Mouse (Mus musculus) kidney, embryonic 15.5 days (tissue): ENCODE measurements at regions not wholly inside any gene's neighbourhood (a gene's known extent, or its start where the extent isn't known, plus 50 kb on each side); places are given as distances from the start of the nearest gene placed in this dataset.
A peak's percentile ranks its signal among the peaks of the same experiment; 100 is the strongest.

Source experiments
- ATAC-seq: fragments of 200-750 bp; cut with Nextera tagmentation; replicated peaks from 2 replicates; pipeline ENCODE4 v1.8.0; 2017; ENCODE audit warnings: moderate TSS enrichment; ENCODE audit not compliant: low FRiP score
- H3K27ac ChIP-seq: fragments of 300-500 bp; sonication (generic); 2 replicates; pipeline ENCODE4 v1.5.1; 2015; ENCODE audit warnings: mild to moderate bottlenecking, inconsistent platforms
- H3K27me3 ChIP-seq: fragments of 300-500 bp; sonication (generic); 2 replicates; pipeline ENCODE4 v1.6.1; 2015; ENCODE audit warnings: inconsistent platforms
- H3K36me3 ChIP-seq: fragments of 300-500 bp; sonication (generic); 2 replicates; pipeline ENCODE4 v1.6.1; 2015; ENCODE audit warnings: inconsistent platforms
- H3K4me1 ChIP-seq: fragments of 300-500 bp; sonication (generic); 2 replicates; pipeline ENCODE4 v1.6.1; 2015; ENCODE audit warnings: inconsistent platforms
- H3K4me2 ChIP-seq: fragments of 300-500 bp; sonication (generic); 2 replicates; pipeline ENCODE4 v1.6.1; 2015; ENCODE audit warnings: moderate library complexity, mild to moderate bottlenecking, inconsistent platforms
- H3K4me3 ChIP-seq: fragments of 300-500 bp; sonication (generic); replicated peaks from 2 replicates; pipeline ENCODE4 v1.5.1; 2015; ENCODE audit warnings: mild to moderate bottlenecking, inconsistent platforms
- H3K9ac ChIP-seq: fragments of 300-500 bp; sonication (generic); 2 replicates; pipeline ENCODE4 v1.6.1; 2015; ENCODE audit warnings: mild to moderate bottlenecking, inconsistent platforms
- H3K9me3 ChIP-seq: fragments of 300-500 bp; sonication (generic); replicated peaks from 2 replicates; pipeline ENCODE4 v1.6.1; 2016; ENCODE audit warnings: inconsistent platforms
- WGBS: fragments of 180-500 bp; shearing (Covaris S2); methylation state at CpG from one replicate; pipeline ENCODE4 v1.1.7; 2015; ENCODE audit warnings: mixed read lengths; 5-methylcytosine and 5-hydroxymethylcytosine counted together

DNA sequence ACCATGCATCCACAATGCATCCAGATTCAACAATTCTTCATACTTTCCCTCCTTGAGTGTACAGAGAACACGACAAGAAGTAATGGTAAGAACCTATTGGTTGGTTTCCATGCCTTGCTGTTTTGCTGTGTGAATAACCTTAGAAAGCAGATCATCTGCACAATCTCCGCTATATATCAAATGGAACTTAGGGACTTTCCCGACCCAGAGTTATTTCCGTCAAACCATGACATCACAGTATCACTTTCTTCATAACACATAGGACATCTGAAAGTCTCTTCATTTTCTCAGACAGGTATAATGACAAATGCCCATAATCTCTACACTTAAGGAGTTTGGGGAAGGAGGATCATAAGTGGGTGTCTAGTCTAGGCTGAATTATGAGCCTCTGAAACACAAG is 132.3 kb upstream of the Adgrl4 start:
- no peak overlapping the region for H3K4me3 ChIP-seq
- H3K9me3 ChIP-seq = no peaks in the 10 kb centered on the region
- no peak overlapping the region for H3K27ac ChIP-seq
- no peak for ATAC-seq
- 92% methylated on average over 4 of the region's 4 CpGs for WGBS
- H3K9ac ChIP-seq = no peak overlapping the region
- no peak overlapping the region for H3K4me2 ChIP-seq
- no peaks in the 10 kb centered on the region for H3K4me1 ChIP-seq
- no peaks in the 10 kb centered on the region for H3K36me3 ChIP-seq
- no peaks in the 10 kb centered on the region for H3K27me3 ChIP-seq

DNA sequence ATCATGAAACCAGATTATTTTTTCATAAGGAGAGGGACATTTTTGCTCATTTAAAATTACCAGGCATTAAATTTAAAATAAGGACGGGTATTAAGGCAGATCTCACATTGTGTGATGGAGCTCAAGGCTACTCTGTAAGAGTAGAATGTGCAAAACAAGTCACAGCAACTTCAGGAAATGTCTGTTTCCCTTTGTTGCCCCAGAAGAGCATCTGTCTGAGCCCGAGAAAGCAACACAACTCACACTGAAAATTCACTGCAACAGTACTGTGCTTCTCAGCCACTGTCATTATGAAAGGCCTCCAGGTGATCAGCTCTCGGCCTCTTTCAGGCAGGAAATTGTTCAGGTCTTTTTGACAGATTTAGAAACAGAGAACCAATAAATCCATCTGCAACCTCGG is 129.7 kb upstream of the Adgrl4 start:
- H3K36me3 ChIP-seq = no peaks in the 10 kb centered on the region
- WGBS = 49% methylated on average over 4 of the region's 4 CpGs
- no peak overlapping the region for H3K27ac ChIP-seq
- H3K4me1 ChIP-seq = no peaks in the 10 kb centered on the region
- no peak overlapping the region for H3K9ac ChIP-seq
- H3K4me3 ChIP-seq = no peak overlapping the region
- H3K4me2 ChIP-seq = no peak overlapping the region
- H3K9me3 ChIP-seq = no peaks in the 10 kb centered on the region
- no peaks in the 10 kb centered on the region for H3K27me3 ChIP-seq
- ATAC-seq = no peak

DNA sequence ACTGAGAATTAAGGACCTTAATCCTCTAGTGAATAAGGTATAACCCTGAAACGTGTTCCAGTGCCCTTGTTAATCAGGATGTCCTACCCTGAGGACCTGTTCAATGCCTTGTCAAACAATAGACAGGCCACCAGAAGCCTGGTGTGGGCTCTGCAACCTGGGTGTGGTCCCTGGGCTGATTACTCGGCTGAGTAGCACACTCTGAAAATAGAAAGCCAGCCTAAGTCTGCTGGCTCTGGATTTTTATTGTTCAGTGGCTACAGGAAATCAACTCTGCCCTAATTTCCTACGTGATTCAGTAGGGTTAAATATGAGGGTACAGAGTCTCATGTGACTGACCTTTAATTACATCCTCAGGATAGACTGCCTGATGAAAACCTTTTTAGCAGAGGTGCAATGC is 113.9 kb upstream of the Adgrl4 start:
- Histone ChIP-seq H3K36me3 (no peaks in the 10 kb centered on the region), H3K9ac (no peak overlapping the region), H3K4me2 (no peak overlapping the region), H3K27me3 (no peaks in the 10 kb centered on the region), H3K27ac (no peak overlapping the region), H3K4me3 (no peak overlapping the region), H3K4me1 (no peaks in the 10 kb centered on the region), H3K9me3 (no peaks in the 10 kb centered on the region)
- WGBS = 30% methylated on average over 3 of the region's 3 CpGs
- ATAC-seq = peak; percentile 25; the same call in 1 of the 2 replicates

DNA sequence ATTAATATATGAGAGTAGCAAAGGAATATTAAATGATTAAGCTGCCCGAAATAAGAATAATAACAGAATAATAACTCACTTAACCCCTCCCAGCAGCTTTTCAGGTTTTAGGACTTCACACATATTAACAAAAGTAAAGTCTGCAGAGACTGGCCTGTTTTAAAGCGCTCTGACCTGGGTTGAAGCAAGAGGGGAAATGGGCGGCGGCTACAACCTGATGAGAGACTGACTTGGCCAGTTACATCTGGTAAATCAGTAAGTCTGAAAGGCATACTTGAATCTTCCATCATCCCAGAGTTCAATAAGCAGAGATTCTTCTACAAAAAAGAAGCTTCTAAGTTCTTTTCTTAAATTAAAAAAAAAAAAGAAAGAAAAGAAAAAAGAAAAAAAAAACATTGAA is 107.9 kb upstream of the Adgrl4 start:
- H3K9me3 ChIP-seq = no peaks in the 10 kb centered on the region

DNA sequence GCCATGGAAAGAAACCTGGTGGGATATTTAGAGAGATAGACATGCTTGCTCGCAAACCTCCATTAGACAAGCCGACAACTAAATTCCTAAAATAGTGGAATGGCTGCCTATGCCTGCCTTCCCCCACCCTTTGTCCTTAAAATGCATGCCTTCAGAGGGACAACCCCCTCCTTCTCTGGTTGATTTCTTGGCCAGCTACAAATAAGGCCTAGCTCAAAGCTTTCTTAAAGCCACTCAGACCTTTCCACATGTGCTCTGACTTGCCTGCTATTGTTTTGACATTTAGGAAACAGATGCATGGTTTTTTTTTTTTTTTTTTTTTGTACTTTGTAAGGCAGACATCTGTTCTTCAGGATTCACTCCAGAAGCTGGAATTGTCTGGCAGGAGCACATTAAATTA is 105.8 kb upstream of the Adgrl4 start:
- no peak overlapping the region for H3K4me2 ChIP-seq
- peak overlapping the region; percentile 65 for H3K27ac ChIP-seq
- no peaks in the 10 kb centered on the region for H3K27me3 ChIP-seq
- H3K9me3 ChIP-seq = no peaks in the 10 kb centered on the region
- H3K9ac ChIP-seq = no peak overlapping the region
- H3K36me3 ChIP-seq = no peaks in the 10 kb centered on the region
- H3K4me1 ChIP-seq = no peaks in the 10 kb centered on the region
- no peak overlapping the region for H3K4me3 ChIP-seq
- 69% methylated on average over 2 of the region's 2 CpGs for WGBS
- ATAC-seq = no peak

More for the DNA sequence above, 107.9 kb upstream of the Adgrl4 start:
- H3K4me2 ChIP-seq = no peak overlapping the region
- H3K36me3 ChIP-seq = no peaks in the 10 kb centered on the region
- WGBS = 82% methylated on average over 4 of the region's 4 CpGs
- H3K27ac ChIP-seq = no peak overlapping the region
- H3K4me3 ChIP-seq = no peak overlapping the region
- no peaks in the 10 kb centered on the region for H3K4me1 ChIP-seq
- H3K27me3 ChIP-seq = no peaks in the 10 kb centered on the region
- no peak for ATAC-seq
- H3K9ac ChIP-seq = no peak overlapping the region

DNA sequence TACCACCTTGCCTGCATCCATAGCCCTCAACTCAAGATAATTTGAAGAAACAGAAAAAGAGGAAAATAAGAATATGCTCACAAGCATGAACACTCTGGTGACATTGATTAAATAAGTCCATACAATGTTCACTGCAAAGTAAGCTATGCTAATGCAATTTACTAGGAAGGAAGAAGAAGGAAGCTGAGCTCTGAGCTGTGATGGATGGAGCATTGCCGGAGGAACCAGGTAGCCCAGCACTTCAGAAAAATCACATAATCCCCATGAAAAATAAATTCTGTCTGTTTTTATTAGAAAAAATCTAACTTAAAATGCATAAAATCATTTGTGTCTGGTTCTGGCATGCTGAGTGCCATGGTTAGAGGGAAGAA is 105.4 kb upstream of the Adgrl4 start:
- Histone ChIP-seq H3K27ac (0 out of 2 replicates have a peak overlapping the region, but pooled peaks have one; percentile 18), H3K4me1 (no peaks in the 10 kb centered on the region), H3K4me3 (no peak overlapping the region), H3K9me3 (no peaks in the 10 kb centered on the region), H3K9ac (no peak overlapping the region), H3K27me3 (no peaks in the 10 kb centered on the region), H3K4me2 (no peak overlapping the region), H3K36me3 (no peaks in the 10 kb centered on the region)
- ATAC-seq = no peak
- WGBS = 70% methylated on average over 1 of the region's 1 CpGs

DNA sequence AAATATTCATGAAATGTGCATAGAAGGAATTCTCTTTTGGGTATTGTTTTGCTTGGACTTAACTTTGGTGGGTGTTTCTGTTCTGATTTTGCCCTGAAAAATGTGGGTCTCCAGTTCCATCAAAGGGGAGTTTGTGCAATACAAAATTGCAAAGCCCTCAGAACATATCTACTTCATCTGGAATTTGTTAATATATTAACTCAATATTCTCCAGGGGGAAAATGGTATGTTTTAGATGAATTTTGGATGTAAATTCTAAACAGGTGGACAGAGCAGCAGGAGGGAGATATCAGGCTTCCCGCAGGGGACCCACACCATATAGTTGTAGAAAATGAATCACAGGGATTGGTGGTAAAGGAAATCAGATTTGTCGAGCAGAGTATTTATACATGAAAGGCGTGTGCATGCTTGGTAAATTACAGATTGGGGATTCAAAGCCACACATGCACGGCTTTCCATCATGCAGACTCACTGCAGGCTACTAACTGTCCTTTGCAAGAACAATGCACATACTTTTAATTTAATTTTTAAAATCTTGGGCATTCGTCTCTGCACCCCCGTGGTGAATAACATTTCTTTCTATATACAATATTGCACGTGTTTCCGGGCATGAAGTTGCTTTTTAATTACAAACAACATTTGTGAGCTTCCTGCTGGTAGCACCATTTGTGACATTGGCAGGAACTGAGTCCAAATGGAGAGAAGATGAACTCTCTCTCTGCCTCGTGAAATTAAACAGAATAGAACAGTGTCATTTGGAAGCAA is 104.8 kb upstream of the Adgrl4 start:
- Histone ChIP-seq H3K4me3 (no peak overlapping the region), H3K36me3 (no peaks in the 10 kb centered on the region), H3K27me3 (no peaks in the 10 kb centered on the region), H3K9ac (no peak overlapping the region), H3K27ac (0 out of 2 replicates have a peak overlapping the region, but pooled peaks have one; percentile 18), H3K9me3 (no peaks in the 10 kb centered on the region), H3K4me2 (no peak overlapping the region), H3K4me1 (no peaks in the 10 kb centered on the region)
- ATAC-seq = no peak
- 72% methylated on average over 9 of the region's 9 CpGs for WGBS

DNA sequence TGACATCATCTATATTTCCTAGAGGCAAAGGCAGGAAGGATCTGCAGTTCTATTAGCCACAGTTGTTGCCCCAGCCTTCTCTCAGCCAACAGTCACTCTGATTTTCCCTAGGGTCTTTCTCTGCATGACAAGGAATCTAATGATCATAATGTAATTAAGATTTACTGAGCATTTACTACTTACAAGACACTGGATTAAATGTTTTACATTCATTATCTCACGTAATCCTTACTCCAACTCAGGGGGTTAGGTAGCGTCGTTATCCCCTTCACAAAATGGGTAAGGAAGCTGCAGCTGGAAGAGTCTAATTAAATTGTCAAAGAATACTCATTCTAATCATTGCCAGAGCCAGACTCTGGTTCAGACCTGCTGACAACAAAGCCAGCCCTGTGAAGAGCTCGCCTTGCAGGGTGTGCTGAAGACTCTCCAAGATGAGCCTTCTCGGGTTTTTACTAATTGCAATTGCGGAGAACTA is 103.8 kb upstream of the Adgrl4 start:
- no peak overlapping the region for H3K4me2 ChIP-seq
- no peak for ATAC-seq
- WGBS = 49% methylated on average over 6 of the region's 6 CpGs
- no peak overlapping the region for H3K9ac ChIP-seq
- no peak overlapping the region for H3K4me3 ChIP-seq
- no peaks in the 10 kb centered on the region for H3K4me1 ChIP-seq
- H3K27ac ChIP-seq = no peak overlapping the region
- H3K27me3 ChIP-seq = no peaks in the 10 kb centered on the region
- no peaks in the 10 kb centered on the region for H3K36me3 ChIP-seq
- H3K9me3 ChIP-seq = no peaks in the 10 kb centered on the region

DNA sequence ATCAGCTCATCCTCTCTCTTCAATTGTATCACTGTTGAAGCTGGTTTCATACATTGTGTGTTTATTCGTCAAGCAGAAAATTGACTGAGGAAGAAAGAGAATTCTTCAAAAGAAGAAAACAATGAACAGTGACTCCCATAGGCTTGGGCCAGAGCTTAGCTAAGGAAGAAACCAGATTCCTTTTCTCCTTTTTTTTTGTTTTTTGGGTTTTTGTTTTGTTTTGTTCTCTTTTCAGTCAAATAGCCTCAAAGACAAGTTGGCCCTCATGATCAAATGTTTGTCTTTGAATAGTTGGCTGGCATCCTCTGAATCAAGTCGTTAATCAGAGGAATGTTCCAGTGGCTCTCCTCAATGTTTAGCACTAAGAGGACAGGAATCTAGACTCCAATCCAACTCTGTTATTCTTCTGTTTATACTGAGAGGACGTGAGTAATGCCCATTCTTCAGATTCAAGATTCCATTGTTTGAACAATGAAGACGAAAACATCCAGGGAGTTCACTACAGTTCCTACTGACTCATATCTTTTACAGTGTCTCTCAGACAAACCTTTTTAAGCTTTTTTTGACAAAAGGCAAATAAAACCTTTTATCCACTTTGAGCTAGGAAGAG is 86.1 kb upstream of the Adgrl4 start:
- Histone ChIP-seq H3K36me3 (no peaks in the 10 kb centered on the region), H3K27me3 (no peaks in the 10 kb centered on the region), H3K9me3 (no peaks in the 10 kb centered on the region), H3K4me2 (no peak overlapping the region), H3K4me3 (no peak overlapping the region), H3K4me1 (no peaks in the 10 kb centered on the region), H3K27ac (no peak overlapping the region), H3K9ac (no peak overlapping the region)
- ATAC-seq = no peak
- 65% methylated on average over 4 of the region's 4 CpGs for WGBS

DNA sequence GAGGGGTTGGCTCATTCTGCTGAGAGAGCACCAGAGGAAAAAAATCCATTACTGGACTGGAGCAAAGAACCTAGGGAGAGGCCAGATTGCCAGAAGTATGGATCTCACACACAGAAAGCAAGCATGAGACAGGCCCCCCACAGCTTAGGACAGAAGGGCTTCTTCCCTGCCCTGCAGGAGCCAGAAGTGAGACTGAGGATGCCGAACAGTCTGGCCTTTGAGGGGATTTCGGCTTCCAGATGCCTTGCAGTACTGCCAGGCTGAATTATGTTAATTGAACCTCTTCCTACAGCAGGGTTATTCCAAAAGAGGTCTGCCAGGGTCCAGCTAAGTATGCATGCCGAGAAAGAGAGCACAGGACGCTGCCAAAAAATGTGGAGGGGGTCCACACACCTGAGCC is 71.4 kb upstream of the Adgrl4 start:
- 77% methylated on average over 4 of the region's 4 CpGs for WGBS
- H3K4me1 ChIP-seq = no peaks in the 10 kb centered on the region
- H3K4me2 ChIP-seq = no peak overlapping the region
- no peaks in the 10 kb centered on the region for H3K27me3 ChIP-seq
- no peak overlapping the region for H3K4me3 ChIP-seq
- H3K27ac ChIP-seq = no peak overlapping the region
- H3K9ac ChIP-seq = no peak overlapping the region
- no peaks in the 10 kb centered on the region for H3K9me3 ChIP-seq
- ATAC-seq = no peak
- H3K36me3 ChIP-seq = no peaks in the 10 kb centered on the region

DNA sequence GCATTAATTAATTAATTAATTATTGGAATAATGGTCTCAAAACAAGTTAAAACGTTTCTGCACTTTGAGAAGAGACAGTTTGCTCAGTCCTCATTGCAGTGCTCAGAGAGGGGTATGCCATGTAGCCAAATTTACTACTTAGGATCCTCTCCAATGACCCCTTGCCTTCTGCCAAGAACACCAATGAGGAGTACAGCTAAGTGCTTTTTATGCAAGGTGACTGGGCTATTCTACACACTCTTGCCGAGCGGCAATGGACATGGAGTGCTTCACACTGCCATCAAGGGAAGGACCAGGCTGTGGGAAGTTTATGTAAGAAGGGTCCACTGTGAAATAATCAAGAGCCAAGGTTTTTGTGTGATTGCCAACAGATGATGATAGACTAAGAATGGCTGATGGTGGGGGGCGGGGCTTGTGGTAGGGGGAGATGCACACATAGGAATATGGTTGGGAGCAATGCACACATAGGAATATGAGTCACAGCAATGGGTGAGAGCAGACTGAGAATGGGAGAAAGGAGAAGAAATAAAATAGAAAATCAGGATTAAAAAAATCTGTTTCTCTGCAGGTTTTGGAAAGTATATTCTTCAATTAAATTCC is 70.9 kb upstream of the Adgrl4 start:
- Histone ChIP-seq H3K9ac (no peak overlapping the region), H3K9me3 (no peaks in the 10 kb centered on the region), H3K4me2 (no peak overlapping the region), H3K4me3 (no peak overlapping the region), H3K27me3 (no peaks in the 10 kb centered on the region), H3K27ac (no peak overlapping the region), H3K4me1 (no peaks in the 10 kb centered on the region), H3K36me3 (no peaks in the 10 kb centered on the region)
- WGBS = 87% methylated on average over 4 of the region's 4 CpGs
- ATAC-seq = no peak

DNA sequence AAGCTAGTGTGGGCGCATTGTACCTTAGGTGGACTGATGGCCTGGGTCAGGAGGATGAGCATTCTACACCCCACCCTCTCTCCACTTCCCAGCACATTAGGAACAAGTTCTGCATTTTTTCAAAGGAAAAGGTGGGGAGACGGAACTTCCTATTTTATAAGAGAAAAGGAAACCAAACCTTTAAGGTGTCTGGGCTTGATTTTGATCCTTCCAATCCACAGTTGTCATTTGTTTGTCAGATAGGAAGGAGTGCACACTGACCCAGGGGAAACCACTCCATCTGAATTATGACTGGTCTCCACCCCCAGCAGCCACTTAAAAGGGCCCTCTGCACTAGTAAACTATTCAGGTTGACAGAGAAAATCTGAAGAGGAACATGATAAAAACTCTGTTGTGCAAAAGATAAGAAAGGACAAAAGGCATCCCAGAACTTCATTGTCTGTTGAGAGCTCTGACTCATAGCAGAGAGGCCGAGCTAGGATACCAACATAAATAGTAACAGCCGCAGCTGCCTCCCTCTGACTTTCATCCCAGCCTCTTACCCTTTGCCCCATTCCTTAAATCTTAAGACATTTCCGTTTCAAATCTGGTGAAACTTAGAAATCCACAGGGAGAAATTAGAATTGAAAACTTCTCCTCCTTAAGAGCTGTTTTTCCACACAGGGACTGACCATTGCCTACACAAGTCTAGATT is 54.2 kb upstream of the Adgrl4 start:
- no peaks in the 10 kb centered on the region for H3K36me3 ChIP-seq
- H3K4me2 ChIP-seq = no peak overlapping the region
- no peaks in the 10 kb centered on the region for H3K9me3 ChIP-seq
- no peaks in the 10 kb centered on the region for H3K4me1 ChIP-seq
- H3K27me3 ChIP-seq = no peaks in the 10 kb centered on the region
- peak; percentile 52; the same call in 1 of the 2 replicates for ATAC-seq
- no peak overlapping the region for H3K9ac ChIP-seq
- no peak overlapping the region for H3K27ac ChIP-seq
- H3K4me3 ChIP-seq = no peak overlapping the region
- WGBS = 52% methylated on average over 5 of the region's 5 CpGs
